Comparison of ENCODE assay signal across 7 mouse cellular contexts in the genomic region with DNA sequence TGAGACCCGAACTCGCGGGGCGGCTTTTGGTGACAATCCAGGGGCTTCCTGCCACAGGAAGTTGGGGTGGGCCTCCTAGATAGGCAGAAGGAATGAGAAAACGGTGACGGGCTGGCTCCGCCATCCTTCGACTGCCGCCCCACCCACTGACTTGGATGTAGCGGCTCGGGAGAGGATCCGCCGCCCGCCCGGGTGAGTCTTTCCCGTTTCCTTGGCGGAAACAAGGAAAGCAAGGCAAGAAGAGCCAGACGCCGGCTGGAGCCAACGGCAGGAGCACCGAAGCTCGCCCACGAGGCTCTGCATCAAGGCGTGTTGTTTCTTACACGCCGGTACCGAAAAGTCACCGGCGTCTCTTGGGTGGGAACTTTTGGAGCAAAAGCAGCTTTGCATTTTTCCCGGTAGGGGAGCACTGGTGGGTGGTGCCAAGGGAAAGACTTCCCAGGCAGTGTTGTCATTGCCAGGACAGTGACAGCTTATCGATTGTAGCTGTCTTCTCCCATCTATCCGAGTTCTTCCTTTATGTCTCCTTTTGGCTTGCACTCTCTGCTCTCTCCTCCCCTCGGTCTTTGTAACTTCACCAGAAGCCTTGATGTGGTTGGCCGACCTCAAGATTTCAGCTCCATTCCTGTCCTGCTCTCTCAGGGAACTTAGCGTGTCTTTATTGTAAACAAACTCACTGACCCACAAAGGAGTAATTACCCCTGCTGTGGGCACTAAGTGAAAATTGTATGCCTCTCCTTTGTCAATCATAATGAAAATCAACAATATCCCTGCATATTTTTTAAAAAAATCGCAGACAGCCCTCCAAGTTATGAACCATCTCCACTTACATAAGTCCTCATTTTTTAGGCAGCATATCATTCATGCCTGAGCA. TPM values are rescaled to one million over a fixed set of nuclear protein-coding genes. Genes with fewer than 3 reads are reported as not detected.
A peak's percentile ranks its signal among the peaks of the same experiment; 100 is the strongest.
DNase-seq lines count a peak whose midpoint lies in the region; ATAC-seq lines count a peak whose summit lies in the region.

No protein-coding gene starts in this region.

- H3K4me1 ChIP-seq in brown adipose tissue, adult 24 weeks (ENCODE audit: control insufficient read depth, insufficient read depth, insufficient read length, low read length) = peaks cover 4% of the 10 kb centered on the region

- peak; percentile 46 for DNase-seq in retina, embryonic 14.5 days (ENCODE audit: low spot score)
- DNase-seq in retina, postnatal 1 day = no peak
- peak; percentile 13 for DNase-seq in lung, postnatal 36 days
- no peak for DNase-seq in right cerebral cortex, postnatal 10 days (ENCODE audit: low spot score in 2 of 2)
- no peak for DNase-seq in layer of hippocampus, adult 8-10 months (ENCODE audit: low spot score in 2 of 2)

- ATAC-seq in hematopoietic stem cell, adult 5-6 weeks (replicated peaks in 1 of 2; ENCODE audit: insufficient read depth in 1 of 2, low FRiP score in 2 of 2, low TSS enrichment in 1 of 2, low read depth in 1 of 2, poor library complexity in 2 of 2, severe bottlenecking in 2 of 2) = peak; percentile 50 to 73; a peak in 3 of 4 replicates

- peak overlapping the region; percentile 93 for H3K4me3 ChIP-seq in brown adipose tissue, adult 24 weeks (ENCODE audit: insufficient read depth, low read depth, low read length)

- H3K27ac ChIP-seq in brown adipose tissue, adult 24 weeks (replicated peaks; ENCODE audit: low read depth, low read length) = peak overlapping the region; percentile 73

RNA-seq across cellular contexts. Expression of gene Krit1, which starts 0.5 kb away (rescaled TPM):
- 14.9 and 21.5 TPM in 2 replicates for polyA plus RNA-seq in brown adipose tissue, adult 24 weeks (2012; ENCODE audit: insufficient read depth, insufficient read length, missing spikeins)
- 88.6 and 92.8 TPM in 2 replicates for total RNA-seq in hematopoietic stem cell, adult 5-6 weeks (2017)
- 10 to 100 TPM; 46.5 to 70.8 (median 55.1) TPM for total RNA-seq in layer of hippocampus, adult 8-10 months (2022)

RNA-seq across cellular contexts. Expression of gene Ankib1, which starts 0.8 kb away (rescaled TPM):
- 12.6 TPM in 2 replicates for polyA plus RNA-seq in brown adipose tissue, adult 24 weeks (2012; ENCODE audit: insufficient read depth, insufficient read length, missing spikeins)
- total RNA-seq in hematopoietic stem cell, adult 5-6 weeks (2017) = 59.0 and 79.3 TPM in 2 replicates
- 100 to 1,000 TPM; 107 to 123 (median 115) TPM for total RNA-seq in layer of hippocampus, adult 8-10 months (2022)

RNA-seq across cellular contexts. Expression of gene Lrrd1, which starts 41.4 kb away (rescaled TPM):
- not detected in 2 replicates for polyA plus RNA-seq in brown adipose tissue, adult 24 weeks (2012; ENCODE audit: insufficient read depth, insufficient read length, missing spikeins)
- 0.38 TPM in 1 of 2 replicates, not detected in the other for total RNA-seq in hematopoietic stem cell, adult 5-6 weeks (2017)
- under 1 TPM; 0.14 to 0.49 (median 0.30) TPM for total RNA-seq in layer of hippocampus, adult 8-10 months (2022)

Comparison
In these comparisons a context has a peak if more than half of its experiments do, and no peak if none do; other contexts are left out.
1. DNase-seq: peak in retina, embryonic 14.5 days (single experiment) and lung, postnatal 36 days (single experiment); none in retina, postnatal 1 day (single experiment), right cerebral cortex, postnatal 10 days (0 of 2) and layer of hippocampus, adult 8-10 months (0 of 2).